Mouse (Mus musculus) neural tube, embryonic 13.5 days (tissue): ENCODE measurements around the gene Cd209a. TPM values are rescaled to one million over a fixed set of nuclear protein-coding genes. Genes with fewer than 3 reads are reported as not detected.

Experiments used
- ATAC-seq: fragments of 200-750 bp; cut with Nextera tagmentation; 2 replicates; pipeline ENCODE4 v1.8.0; 2017; ENCODE audit warnings: low read depth, mild to moderate bottlenecking, moderate TSS enrichment, moderate library complexity
- H3K27ac ChIP-seq: fragments of 300-500 bp; sonication (generic); replicated peaks from 2 replicates; pipeline ENCODE4 v1.5.1; 2015; ENCODE audit warnings: moderate library complexity, mild to moderate bottlenecking, inconsistent platforms
- H3K27me3 ChIP-seq: fragments of 300-500 bp; sonication (generic); 2 replicates; pipeline ENCODE4 v1.6.1; 2015; ENCODE audit warnings: mild to moderate bottlenecking, inconsistent platforms
- H3K36me3 ChIP-seq: fragments of 300-500 bp; sonication (generic); 2 replicates; pipeline ENCODE4 v1.6.1; 2015; ENCODE audit warnings: mild to moderate bottlenecking, inconsistent platforms
- H3K4me1 ChIP-seq: fragments of 300-500 bp; sonication (generic); replicated peaks from 2 replicates; pipeline ENCODE4 v1.6.1; 2015; ENCODE audit warnings: inconsistent platforms
- H3K4me2 ChIP-seq: fragments of 300-500 bp; sonication (generic); 2 replicates; pipeline ENCODE4 v1.6.1; 2015; ENCODE audit warnings: inconsistent platforms, mild to moderate bottlenecking, moderate library complexity
- H3K4me3 ChIP-seq: fragments of 300-500 bp; sonication (generic); 2 replicates; pipeline ENCODE4 v1.5.1; 2015; ENCODE audit warnings: mild to moderate bottlenecking, inconsistent platforms
- H3K9ac ChIP-seq: fragments of 300-500 bp; sonication (generic); 2 replicates; pipeline ENCODE4 v1.6.1; 2015; ENCODE audit warnings: moderate library complexity, mild to moderate bottlenecking, inconsistent platforms
- H3K9me3 ChIP-seq: fragments of 300-500 bp; sonication (generic); 2 replicates; pipeline ENCODE4 v1.6.1; 2016; ENCODE audit warnings: inconsistent platforms
- WGBS: fragments of 180-500 bp; shearing (Covaris S2); methylation state at CpG from one replicate; pipeline ENCODE4 v1.1.7; 2015; 5-methylcytosine and 5-hydroxymethylcytosine counted together
- microRNA-seq: library from miRNA; unstranded; fragments of <30 nt; microRNA quantifications from one replicate; pipeline ENCODE4, GENCODE M21; 2016
- polyA plus RNA-seq: library from polyadenylated mRNA; unstranded; fragments of >200 nt; fragmentation: Nextera tagmentation; extraction: Ambion mirVana; gene quantifications from 2 replicates; pipeline ENCODE4 v1.2.1, GENCODE M21; 2015

Cd209a gene
- polyA plus RNA-seq, 1 experiment from 2014 or later, result not detected

GRCm38 (mm10) chr8:3705711-3706110 lies 43.1 kb downstream of the Cd209a start:
- H3K27me3 ChIP-seq, result no peaks in the 10 kb centered on the region
- ATAC-seq, result no peak
- WGBS, result 59% methylated on average over 4 of the region's 4 CpGs
- no peak overlapping the region for H3K27ac ChIP-seq
- no peak overlapping the region for H3K4me3 ChIP-seq
- H3K36me3 ChIP-seq, result no peaks in the 10 kb centered on the region
- no peak overlapping the region for H3K9ac ChIP-seq
- H3K9me3 ChIP-seq, result no peaks in the 10 kb centered on the region
- no peaks in the 10 kb centered on the region for H3K4me1 ChIP-seq
- H3K4me2 ChIP-seq, result no peak overlapping the region

GRCm38 (mm10) chr8:3701491-3701890 lies 47.3 kb downstream of the Cd209a start:
- Histone ChIP-seq H3K9me3 (no peaks in the 10 kb centered on the region), H3K4me3 (no peak overlapping the region), H3K4me2 (no peak overlapping the region), H3K27ac (no peak overlapping the region), H3K9ac (no peak overlapping the region), H3K4me1 (no peaks in the 10 kb centered on the region), H3K27me3 (no peaks in the 10 kb centered on the region), H3K36me3 (no peaks in the 10 kb centered on the region)
- 97% methylated on average over 1 of the region's 1 CpGs for WGBS
- no peak for ATAC-seq

- 85% methylated on average over 3 of the region's 3 CpGs for WGBS
- no peaks in the 10 kb centered on the region for H3K9me3 ChIP-seq
- H3K4me3 ChIP-seq, result no peak within 1 kb of the TSS
- no peak within 1 kb of the TSS for H3K27ac ChIP-seq
- no peaks in the 10 kb centered on the region for H3K4me1 ChIP-seq
- H3K4me2 ChIP-seq, result no peak within 1 kb of the TSS
- ATAC-seq, result no peak
- no peaks in the 10 kb centered on the region for H3K27me3 ChIP-seq
- H3K9ac ChIP-seq, result no peak within 1 kb of the TSS
- H3K36me3 ChIP-seq, result no peaks in the 10 kb centered on the region
Measured at GRCm38 (mm10) chr8:3694121-3694520, 54.7 kb downstream of the Cd209a start, which contains the start of gene Fcer2a. Gene Fcer2a (minus strand): TSS chr8:3694175.

Small RNA genes within 50 kb of the gene (microRNA-seq; reads per million reads assigned to microRNA genes)
- not detected for gene Gm24934

Other genes starting within 250 kb of the Cd209a start
- gene Mcoln1, start 248.5 kb downstream of the Cd209a start, polyA plus RNA-seq, result 88.6 and 91.9 TPM in 2 replicates
- 35.7 and 36.7 TPM in 2 replicates for gene Pnpla6, start 233.6 kb downstream of the Cd209a start, polyA plus RNA-seq
- 0.50 and 0.77 TPM in 2 replicates for gene C330021F23Rik, start 181.0 kb downstream of the Cd209a start, polyA plus RNA-seq
- 34.0 and 38.9 TPM in 2 replicates for gene Camsap3, start 161.7 kb downstream of the Cd209a start, polyA plus RNA-seq
- 52.8 and 54.7 TPM in 2 replicates for gene Xab2, start 127.7 kb downstream of the Cd209a start, polyA plus RNA-seq
- gene Pet100, start 127.4 kb downstream of the Cd209a start, polyA plus RNA-seq, result 111 and 122 TPM in 2 replicates
- gene Pcp2, start 123.4 kb downstream of the Cd209a start, polyA plus RNA-seq, result 0.58 TPM in 1 of 2 replicates, not detected in the other
- gene Stxbp2, start 118.0 kb downstream of the Cd209a start, polyA plus RNA-seq, result 29.4 and 29.9 TPM in 2 replicates
- 0.22 and 0.59 TPM in 2 replicates for gene Retn, start 93.2 kb downstream of the Cd209a start, polyA plus RNA-seq
- gene Mcemp1, start 83.2 kb downstream of the Cd209a start, polyA plus RNA-seq, result 0.25 TPM in 1 of 2 replicates, not detected in the other
- 12.7 and 17.8 TPM in 2 replicates for gene Fcor, start 76.6 kb downstream of the Cd209a start, polyA plus RNA-seq
- 52.9 and 53.3 TPM in 2 replicates for gene Trappc5, start 72.7 kb downstream of the Cd209a start, polyA plus RNA-seq
- 0.20 and 0.39 TPM in 2 replicates for gene Fcer2a, start 54.8 kb downstream of the Cd209a start, polyA plus RNA-seq
- not detected in 2 replicates for gene Clec4g, start 28.3 kb downstream of the Cd209a start, polyA plus RNA-seq
- not detected in 2 replicates for gene Cd209e, start 105.3 kb upstream of the Cd209a start, polyA plus RNA-seq
- not detected in 2 replicates for gene Cd209d, start 129.6 kb upstream of the Cd209a start, polyA plus RNA-seq
- gene Cd209b, start 177.9 kb upstream of the Cd209a start, polyA plus RNA-seq, result not detected in 2 replicates
- 0.39 TPM in 2 replicates for gene Cd209c, start 205.8 kb upstream of the Cd209a start, polyA plus RNA-seq